Mouse (Mus musculus) skeletal muscle tissue, adult 2 months (tissue): ENCODE results near the gene Xk.
"Not testable (repeated sequence)": the region's sequence is repeated elsewhere in the genome, so short reads cannot be mapped to it uniquely, and the experiment has no call there.

ENCODE experiments used
- DNase-seq: peaks from one replicate; pipeline ENCODE4 v3.0.0-alpha.2; 2012; ENCODE audit warnings: low read depth, low spot score

Gene Xk

DNA sequence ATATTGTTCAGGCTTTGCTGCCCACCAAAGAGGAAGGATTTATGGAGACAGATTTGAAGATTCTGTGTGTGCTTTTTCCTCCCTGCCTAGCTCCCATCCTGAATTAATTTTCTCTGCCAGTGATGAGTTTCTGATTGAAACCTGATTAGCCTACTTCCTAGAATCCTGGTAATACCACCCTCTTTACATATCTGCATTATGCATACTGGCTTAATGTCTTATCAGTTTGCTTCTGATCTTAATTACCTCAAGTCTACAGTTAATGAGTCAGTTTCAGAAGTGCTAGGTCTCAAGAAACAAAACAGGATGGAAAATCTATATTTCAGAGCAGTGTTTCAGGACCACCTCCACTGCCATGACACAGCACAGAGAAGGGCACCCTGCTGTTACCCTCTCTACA, 43.9 kb downstream of the Xk start:
- not testable (repeated sequence) for DNase-seq

- not testable (repeated sequence) for DNase-seq
These were observed 55.4 kb downstream of the Xk start for GRCm38 (mm10) chrX:9327954-9328353.

DNA sequence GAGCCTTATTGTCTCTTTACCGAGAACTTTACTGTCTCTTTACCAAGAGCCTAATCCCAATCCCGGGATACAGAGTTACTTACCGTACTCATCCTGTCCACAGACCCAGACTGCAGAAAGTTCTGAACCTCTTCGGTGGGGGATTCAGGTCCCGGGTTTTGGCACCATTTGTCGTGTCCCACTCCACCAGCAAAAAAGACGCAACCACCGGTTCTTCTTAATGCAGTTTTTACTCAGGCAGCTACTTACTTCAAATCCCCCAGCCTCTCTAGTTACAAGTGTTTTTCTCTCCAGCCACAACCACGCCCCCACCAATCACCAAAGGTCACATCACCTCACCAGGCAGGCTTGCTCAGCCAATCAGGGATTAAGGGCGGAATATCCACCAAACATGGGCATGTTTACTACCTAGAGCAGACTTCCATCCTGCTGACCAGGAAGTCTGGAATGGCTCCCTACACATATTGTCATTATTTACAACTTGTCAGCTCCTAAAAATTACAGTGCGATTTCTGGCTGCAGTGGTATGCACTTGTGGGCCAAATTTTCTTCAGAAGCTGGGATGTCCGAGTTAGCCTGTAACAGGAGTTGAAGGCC, 59.9 kb downstream of the Xk start:
- DNase-seq, result peak; percentile 26

DNA sequence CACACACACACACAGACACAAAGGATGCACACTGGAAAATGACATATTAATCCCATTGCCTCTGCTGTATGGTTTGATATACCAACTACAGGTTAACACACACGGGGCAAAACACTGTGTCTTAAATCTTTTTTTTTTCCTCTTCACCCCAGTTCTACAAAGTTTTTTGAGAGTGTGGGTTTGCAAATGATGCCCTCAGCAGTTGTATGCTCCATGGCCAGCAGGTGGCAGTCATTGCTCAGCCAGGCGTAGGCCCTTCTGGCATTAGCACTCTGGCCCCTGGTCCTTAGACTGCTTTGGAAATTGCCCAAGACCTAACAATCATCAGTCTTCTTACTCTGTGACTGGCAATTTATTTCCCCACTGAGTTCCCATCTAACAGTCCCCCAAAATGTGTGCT, 60.5 kb downstream of the Xk start:
- DNase-seq, result not testable (repeated sequence)

- not testable (repeated sequence) for DNase-seq
These were observed 62.4 kb downstream of the Xk start for GRCm38 (mm10) chrX:9334996-9335395.

GRCm38 (mm10) chrX:9350327-9350726, 77.8 kb downstream of the Xk start, which contains the start of gene H2al1k:
Gene H2al1k (plus strand): TSS chrX:9350627.
- not testable (repeated sequence) for DNase-seq
